Mouse (Mus musculus) olfactory bulb, adult 2 months (tissue): ENCODE measurements around the gene Wfdc11.

Experiments
- CTCF ChIP-seq: fragments of 200-500 bp; IDR thresholded peaks from 2 replicates; pipeline ENCODE4 v1.5.1; 2012; ENCODE audit warnings: low read depth, mild to moderate bottlenecking, low read length, moderate library complexity; ENCODE audit not compliant: insufficient read depth
- POLR2A ChIP-seq: fragments of 200-500 bp; IDR thresholded peaks from 2 replicates; pipeline ENCODE4 v1.6.1; 2012; ENCODE audit warnings: mild to moderate bottlenecking, low read depth, low read length, moderate library complexity; ENCODE audit not compliant: insufficient read depth

GRCm38 (mm10) chr2:164673987-164674386, at the start of gene Wfdc11:
- TF ChIP-seq CTCF (no peak), POLR2A (no peak)
